Mouse (Mus musculus): ENCODE results near the gene Gm43518. TPM values are rescaled to one million over a fixed set of nuclear protein-coding genes. Genes with fewer than 3 reads are reported as not detected.

Gm43518 gene
- polyA plus RNA-seq, 1 experiment: 0.64 TPM

- peak overlapping the region; percentile 37 for H3K4me3 ChIP-seq (ENCODE audit: insufficient read depth, low read depth, low read length)
- 13% methylated on average over 11 of the region's 11 CpGs for WGBS
- DNase-seq: peak; percentile 55
Measured at GRCm38 (mm10) chr5:123974616-123975111, 47.4 kb downstream of the Gm43518 start.

GRCm38 (mm10) chr5:123975668-123976180 lies 48.5 kb downstream of the Gm43518 start:
- peak overlapping the region; percentile 84 for H3K27ac ChIP-seq (ENCODE audit: insufficient read depth, low read depth, low read length)
- H3K4me1 ChIP-seq (ENCODE audit: control insufficient read depth, insufficient read depth, low read length): peaks cover 35% of the 10 kb centered on the region
- no peaks in the 10 kb centered on the region for H3K27me3 ChIP-seq (replicated peaks; ENCODE audit: control insufficient read depth, insufficient read depth, low read length)
- peak; percentile 91 for DNase-seq
- no peak for TF ChIP-seq POLR2A (IDR thresholded peaks at IDR 0.05; ENCODE audit: low read depth, low read length)
- TF ChIP-seq CTCF (conservative IDR thresholded peaks at IDR 0.05; ENCODE audit: insufficient read depth, insufficient read length, low read depth, low read length): no peak
- peak overlapping the region; percentile 9; the same call in 1 of the 2 replicates for H3K4me3 ChIP-seq (ENCODE audit: insufficient read depth, low read depth, low read length)
- no peaks in the 10 kb centered on the region for H3K36me3 ChIP-seq (ENCODE audit: control insufficient read depth, insufficient read depth, low read length)
- WGBS: 28% methylated on average over 6 of the region's 6 CpGs

More at GRCm38 (mm10) chr5:123974616-123975111, 47.4 kb downstream of the Gm43518 start:
- Histone ChIP-seq H3K27ac (ENCODE audit: insufficient read depth, low read depth, low read length) (peak overlapping the region; percentile 83), H3K36me3 (ENCODE audit: control insufficient read depth, insufficient read depth, low read length) (no peaks in the 10 kb centered on the region), H3K27me3 (replicated peaks; ENCODE audit: control insufficient read depth, insufficient read depth, low read length) (no peaks in the 10 kb centered on the region), H3K4me1 (ENCODE audit: control insufficient read depth, insufficient read depth, low read length) (peaks cover 31% of the 10 kb centered on the region)
- TF ChIP-seq CTCF (conservative IDR thresholded peaks at IDR 0.05; ENCODE audit: insufficient read depth, insufficient read length, low read depth, low read length): no peak
- no peak for TF ChIP-seq POLR2A (IDR thresholded peaks at IDR 0.05; ENCODE audit: low read depth, low read length)

- DNase-seq: peak; percentile 61
- Histone ChIP-seq H3K4me1 (ENCODE audit: control insufficient read depth, insufficient read depth, low read length) (peaks cover 35% of the 10 kb centered on the region), H3K27me3 (replicated peaks; ENCODE audit: control insufficient read depth, insufficient read depth, low read length) (no peaks in the 10 kb centered on the region), H3K36me3 (ENCODE audit: control insufficient read depth, insufficient read depth, low read length) (no peaks in the 10 kb centered on the region), H3K4me3 (ENCODE audit: insufficient read depth, low read depth, low read length) (no peak overlapping the region), H3K27ac (ENCODE audit: insufficient read depth, low read depth, low read length) (peak overlapping the region; percentile 48; the same call in 1 of the 2 replicates)
- WGBS: 25% methylated on average over 3 of the region's 3 CpGs
- no peak for TF ChIP-seq CTCF (conservative IDR thresholded peaks at IDR 0.05; ENCODE audit: insufficient read depth, insufficient read length, low read depth, low read length)
- no peak for TF ChIP-seq POLR2A (IDR thresholded peaks at IDR 0.05; ENCODE audit: low read depth, low read length)
Measured at GRCm38 (mm10) chr5:123977231-123977630, 50.0 kb downstream of the Gm43518 start.

- Histone ChIP-seq H3K4me3 (ENCODE audit: insufficient read depth, low read depth, low read length) (no peak overlapping the region), H3K27me3 (replicated peaks; ENCODE audit: control insufficient read depth, insufficient read depth, low read length) (no peaks in the 10 kb centered on the region), H3K27ac (ENCODE audit: insufficient read depth, low read depth, low read length) (no peak overlapping the region), H3K36me3 (ENCODE audit: control insufficient read depth, insufficient read depth, low read length) (no peaks in the 10 kb centered on the region), H3K4me1 (ENCODE audit: control insufficient read depth, insufficient read depth, low read length) (peaks cover 35% of the 10 kb centered on the region)
- TF ChIP-seq CTCF (conservative IDR thresholded peaks at IDR 0.05; ENCODE audit: insufficient read depth, insufficient read length, low read depth, low read length) (no peak), POLR2A (IDR thresholded peaks at IDR 0.05; ENCODE audit: low read depth, low read length) (no peak)
- WGBS: 77% methylated on average over 5 of the region's 5 CpGs
- no peak for DNase-seq
Measured at GRCm38 (mm10) chr5:123978131-123978530, 50.9 kb downstream of the Gm43518 start.

GRCm38 (mm10) chr5:123979221-123979979 lies 52.2 kb downstream of the Gm43518 start:
- DNase-seq: peak; percentile 31
- Histone ChIP-seq H3K36me3 (ENCODE audit: control insufficient read depth, insufficient read depth, low read length) (no peaks in the 10 kb centered on the region), H3K27me3 (replicated peaks; ENCODE audit: control insufficient read depth, insufficient read depth, low read length) (no peaks in the 10 kb centered on the region), H3K4me1 (ENCODE audit: control insufficient read depth, insufficient read depth, low read length) (peaks cover 35% of the 10 kb centered on the region), H3K27ac (ENCODE audit: insufficient read depth, low read depth, low read length) (0 out of 2 replicates have a peak overlapping the region, but pooled peaks have one; percentile 16), H3K4me3 (ENCODE audit: insufficient read depth, low read depth, low read length) (no peak overlapping the region)
- TF ChIP-seq CTCF (conservative IDR thresholded peaks at IDR 0.05; ENCODE audit: insufficient read depth, insufficient read length, low read depth, low read length) (no peak), POLR2A (IDR thresholded peaks at IDR 0.05; ENCODE audit: low read depth, low read length) (no peak)
- WGBS: 69% methylated on average over 18 of the region's 18 CpGs

- Histone ChIP-seq H3K27me3 (replicated peaks; ENCODE audit: control insufficient read depth, insufficient read depth, low read length) (no peaks in the 10 kb centered on the region), H3K27ac (ENCODE audit: insufficient read depth, low read depth, low read length) (peak overlapping the region; percentile 26), H3K36me3 (ENCODE audit: control insufficient read depth, insufficient read depth, low read length) (no peaks in the 10 kb centered on the region), H3K4me3 (ENCODE audit: insufficient read depth, low read depth, low read length) (no peak overlapping the region), H3K4me1 (ENCODE audit: control insufficient read depth, insufficient read depth, low read length) (peaks cover 30% of the 10 kb centered on the region)
- WGBS: 75% methylated on average over 4 of the region's 4 CpGs
- TF ChIP-seq POLR2A (IDR thresholded peaks at IDR 0.05; ENCODE audit: low read depth, low read length): no peak
- TF ChIP-seq CTCF (conservative IDR thresholded peaks at IDR 0.05; ENCODE audit: insufficient read depth, insufficient read length, low read depth, low read length): no peak
- no peak for DNase-seq
Measured at GRCm38 (mm10) chr5:123979980-123980369, 52.8 kb downstream of the Gm43518 start.

Measured in kidney, adult 2 months (tissue).